Mouse (Mus musculus): ENCODE results near the gene Rerg.

GRCm38 (mm10) chr6:137125433-137125832, 44.9 kb downstream of the Rerg start:
- no peak for TF ChIP-seq CTCF (IDR thresholded peaks at IDR 0.05; ENCODE audit: low read depth)
- no peak for TF ChIP-seq EP300 (IDR thresholded peaks at IDR 0.05; ENCODE audit: low read depth)
